Mouse (Mus musculus): ENCODE results near the gene Maff. TPM values are rescaled to one million over a fixed set of nuclear protein-coding genes. Genes with fewer than 3 reads are reported as not detected.

Gene Maff
- polyA plus RNA-seq (2016; fragmentation: Nextera tagmentation; extraction: Ambion mirVana): 1.8 and 1.9 TPM in 2 replicates

GRCm38 (mm10) chr15:79346051-79346793 lies at the start of gene Maff:
Gene Maff (plus strand): TSS chr15:79346621.
- peaks cover 9% of the 10 kb centered on the region for H3K4me1 ChIP-seq
- H3K4me3 ChIP-seq: peak within 1 kb of the TSS; percentile 68
- H3K27ac ChIP-seq: peak within 1 kb of the TSS; percentile 88
- H3K27me3 ChIP-seq: peaks cover 8% of the 10 kb centered on the region
- ATAC-seq (ENCODE audit: insufficient number of reproducible peaks, insufficient read depth, low FRiP score, low TSS enrichment): no peak
- 50% methylated on average over 8 of the region's 8 CpGs for WGBS
- peak within 1 kb of the TSS; percentile 63; the same call in 1 of the 2 replicates for H3K9ac ChIP-seq
- H3K9me3 ChIP-seq: no peaks in the 10 kb centered on the region
- no peaks in the 10 kb centered on the region for H3K36me3 ChIP-seq
- H3K4me2 ChIP-seq (replicated peaks): peak within 1 kb of the TSS; percentile 94

- no peak overlapping the region for H3K9ac ChIP-seq
- no peak for ATAC-seq (ENCODE audit: insufficient number of reproducible peaks, insufficient read depth, low FRiP score, low TSS enrichment)
- no peaks in the 10 kb centered on the region for H3K36me3 ChIP-seq
- H3K4me3 ChIP-seq: no peak overlapping the region
- H3K4me2 ChIP-seq (replicated peaks): no peak overlapping the region
- WGBS: 90% methylated on average over 6 of the region's 6 CpGs
- H3K27me3 ChIP-seq: no peaks in the 10 kb centered on the region
- H3K4me1 ChIP-seq: no peaks in the 10 kb centered on the region
- no peak overlapping the region for H3K27ac ChIP-seq
- H3K9me3 ChIP-seq: no peaks in the 10 kb centered on the region
Measured at GRCm38 (mm10) chr15:79298553-79298952, 47.9 kb upstream of the Maff start.

- Histone ChIP-seq H3K27ac (no peak overlapping the region), H3K9ac (no peak overlapping the region), H3K36me3 (no peaks in the 10 kb centered on the region), H3K9me3 (no peaks in the 10 kb centered on the region), H3K27me3 (no peaks in the 10 kb centered on the region), H3K4me3 (no peak overlapping the region), H3K4me1 (no peaks in the 10 kb centered on the region), H3K4me2 (replicated peaks) (no peak overlapping the region)
- no peak for ATAC-seq (ENCODE audit: insufficient number of reproducible peaks, insufficient read depth, low FRiP score, low TSS enrichment)
- WGBS: 68% methylated on average over 2 of the region's 2 CpGs
Measured at GRCm38 (mm10) chr15:79299563-79300155, 46.8 kb upstream of the Maff start.

- no peaks in the 10 kb centered on the region for H3K27me3 ChIP-seq
- no peak overlapping the region for H3K27ac ChIP-seq
- no peak for ATAC-seq (ENCODE audit: insufficient number of reproducible peaks, insufficient read depth, low FRiP score, low TSS enrichment)
- H3K9ac ChIP-seq: no peak overlapping the region
- H3K4me3 ChIP-seq: no peak overlapping the region
- H3K4me1 ChIP-seq: no peaks in the 10 kb centered on the region
- H3K9me3 ChIP-seq: no peaks in the 10 kb centered on the region
- H3K36me3 ChIP-seq: peaks cover 11% of the 10 kb centered on the region
- no peak overlapping the region for H3K4me2 ChIP-seq (replicated peaks)
- WGBS: 79% methylated on average over 8 of the region's 8 CpGs
Measured at GRCm38 (mm10) chr15:79303725-79304124, 42.7 kb upstream of the Maff start.

- Histone ChIP-seq H3K4me2 (replicated peaks) (no peak overlapping the region), H3K27me3 (no peaks in the 10 kb centered on the region), H3K9ac (no peak overlapping the region), H3K27ac (no peak overlapping the region), H3K4me1 (no peaks in the 10 kb centered on the region), H3K4me3 (no peak overlapping the region), H3K9me3 (no peaks in the 10 kb centered on the region), H3K36me3 (peaks cover 11% of the 10 kb centered on the region)
- 52% methylated on average over 4 of the region's 5 CpGs for WGBS
- no peak for ATAC-seq (ENCODE audit: insufficient number of reproducible peaks, insufficient read depth, low FRiP score, low TSS enrichment)
Measured at GRCm38 (mm10) chr15:79304832-79305231, 41.6 kb upstream of the Maff start.

GRCm38 (mm10) chr15:79306043-79306637 lies 40.3 kb upstream of the Maff start:
- ATAC-seq (ENCODE audit: insufficient number of reproducible peaks, insufficient read depth, low FRiP score, low TSS enrichment): no peak
- H3K4me1 ChIP-seq: no peaks in the 10 kb centered on the region
- H3K4me2 ChIP-seq (replicated peaks): no peak overlapping the region
- WGBS: 76% methylated on average over 23 of the region's 23 CpGs
- H3K4me3 ChIP-seq: no peak overlapping the region
- no peak overlapping the region for H3K9ac ChIP-seq
- no peak overlapping the region for H3K27ac ChIP-seq
- peaks cover 18% of the 10 kb centered on the region for H3K36me3 ChIP-seq
- no peaks in the 10 kb centered on the region for H3K27me3 ChIP-seq
- H3K9me3 ChIP-seq: no peaks in the 10 kb centered on the region

- no peaks in the 10 kb centered on the region for H3K4me1 ChIP-seq
- no peak overlapping the region for H3K27ac ChIP-seq
- no peak overlapping the region for H3K9ac ChIP-seq
- ATAC-seq (ENCODE audit: insufficient number of reproducible peaks, insufficient read depth, low FRiP score, low TSS enrichment): no peak
- H3K4me2 ChIP-seq (replicated peaks): no peak overlapping the region
- H3K4me3 ChIP-seq: no peak overlapping the region
- no peaks in the 10 kb centered on the region for H3K27me3 ChIP-seq
- WGBS: 78% methylated on average over 4 of the region's 4 CpGs
- H3K36me3 ChIP-seq: peaks cover 27% of the 10 kb centered on the region
- no peaks in the 10 kb centered on the region for H3K9me3 ChIP-seq
Measured at GRCm38 (mm10) chr15:79307861-79308260, 38.6 kb upstream of the Maff start.

- H3K4me3 ChIP-seq: no peak overlapping the region
- no peak overlapping the region for H3K4me2 ChIP-seq (replicated peaks)
- no peak overlapping the region for H3K9ac ChIP-seq
- 57% methylated on average over 8 of the region's 8 CpGs for WGBS
- peaks cover 16% of the 10 kb centered on the region for H3K36me3 ChIP-seq
- H3K27ac ChIP-seq: no peak overlapping the region
- no peaks in the 10 kb centered on the region for H3K27me3 ChIP-seq
- peaks cover 3% of the 10 kb centered on the region; the same call in 1 of the 2 replicates for H3K4me1 ChIP-seq
- no peaks in the 10 kb centered on the region for H3K9me3 ChIP-seq
- no peak for ATAC-seq (ENCODE audit: insufficient number of reproducible peaks, insufficient read depth, low FRiP score, low TSS enrichment)
Measured at GRCm38 (mm10) chr15:79313848-79314369, 32.5 kb upstream of the Maff start.

- Histone ChIP-seq H3K4me3 (no peak overlapping the region), H3K27me3 (no peaks in the 10 kb centered on the region), H3K9ac (no peak overlapping the region), H3K27ac (no peak overlapping the region), H3K9me3 (no peaks in the 10 kb centered on the region), H3K36me3 (no peaks in the 10 kb centered on the region), H3K4me2 (replicated peaks) (no peak overlapping the region), H3K4me1 (peaks cover 30% of the 10 kb centered on the region)
- 76% methylated on average over 5 of the region's 5 CpGs for WGBS
- no peak for ATAC-seq (ENCODE audit: insufficient number of reproducible peaks, insufficient read depth, low FRiP score, low TSS enrichment)
Measured at GRCm38 (mm10) chr15:79321733-79322190, 24.7 kb upstream of the Maff start.

- Histone ChIP-seq H3K9ac (no peak overlapping the region), H3K27ac (peak overlapping the region; percentile 41; the same call in 1 of the 2 replicates), H3K9me3 (no peaks in the 10 kb centered on the region), H3K27me3 (no peaks in the 10 kb centered on the region), H3K4me2 (replicated peaks) (no peak overlapping the region), H3K36me3 (no peaks in the 10 kb centered on the region), H3K4me3 (no peak overlapping the region), H3K4me1 (peaks cover 37% of the 10 kb centered on the region)
- ATAC-seq (ENCODE audit: insufficient number of reproducible peaks, insufficient read depth, low FRiP score, low TSS enrichment): no peak
- 71% methylated on average over 11 of the region's 11 CpGs for WGBS
Measured at GRCm38 (mm10) chr15:79322281-79322990, 24.0 kb upstream of the Maff start.

- Histone ChIP-seq H3K9ac (no peak overlapping the region), H3K36me3 (no peaks in the 10 kb centered on the region), H3K27ac (0 out of 2 replicates have a peak overlapping the region, but pooled peaks have one; percentile 41), H3K4me1 (peaks cover 38% of the 10 kb centered on the region), H3K4me3 (no peak overlapping the region), H3K27me3 (no peaks in the 10 kb centered on the region), H3K9me3 (no peaks in the 10 kb centered on the region), H3K4me2 (replicated peaks) (no peak overlapping the region)
- whole genome bisulfite sequencing: 60% methylated on average over 6 of the region's 6 CpGs
- ATAC-seq (ENCODE audit: insufficient number of reproducible peaks, insufficient read depth, low FRiP score, low TSS enrichment): no peak
Measured at GRCm38 (mm10) chr15:79322991-79323790, 23.2 kb upstream of the Maff start.

Data from embryonic facial prominence, embryonic 12.5 days (tissue).